Mouse (Mus musculus) bone marrow, adult 2 months (tissue): ENCODE results near the gene Plpp1.

Source experiments
- CTCF ChIP-seq: fragments of 200-500 bp; IDR thresholded peaks from 2 replicates; pipeline ENCODE4 v1.5.1; 2011; ENCODE audit warnings: low read length, control low read depth; ENCODE audit not compliant: control insufficient read depth, insufficient read depth
- POLR2A ChIP-seq: fragments of 200-500 bp; IDR thresholded peaks from 2 replicates; pipeline ENCODE4 v1.6.1; 2011; ENCODE audit warnings: low read depth, mild to moderate bottlenecking, control low read depth, low read length, borderline replicate concordance; ENCODE audit not compliant: control insufficient read depth

DNA sequence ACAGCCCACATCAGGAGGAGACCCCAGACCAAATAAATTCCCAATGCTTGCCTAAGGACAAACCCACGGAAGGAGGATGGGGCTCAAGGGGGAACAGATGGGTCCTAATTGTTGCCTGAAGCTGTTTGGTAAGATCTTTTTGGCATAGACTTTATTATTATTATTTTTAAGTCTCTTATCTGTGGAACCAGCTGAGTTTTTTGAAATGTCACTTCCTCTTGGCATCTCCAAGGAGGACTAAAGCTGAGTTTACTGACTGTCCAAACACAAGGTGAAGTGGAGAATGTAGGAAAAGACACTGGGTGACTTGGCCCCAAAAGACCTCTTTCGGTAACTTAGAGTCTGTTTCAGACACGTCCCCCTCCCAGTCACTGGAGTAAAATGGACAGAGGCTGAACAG lies 34.9 kb upstream of the Plpp1 start:
- TF ChIP-seq CTCF (no peak), POLR2A (no peak)
